Mouse (Mus musculus): ENCODE measurements around the gene Gsdma.
"Not testable (repeated sequence)": the region's sequence is repeated elsewhere in the genome, so short reads cannot be mapped to it uniquely, and the experiment has no call there.

Gene Gsdma

DNA sequence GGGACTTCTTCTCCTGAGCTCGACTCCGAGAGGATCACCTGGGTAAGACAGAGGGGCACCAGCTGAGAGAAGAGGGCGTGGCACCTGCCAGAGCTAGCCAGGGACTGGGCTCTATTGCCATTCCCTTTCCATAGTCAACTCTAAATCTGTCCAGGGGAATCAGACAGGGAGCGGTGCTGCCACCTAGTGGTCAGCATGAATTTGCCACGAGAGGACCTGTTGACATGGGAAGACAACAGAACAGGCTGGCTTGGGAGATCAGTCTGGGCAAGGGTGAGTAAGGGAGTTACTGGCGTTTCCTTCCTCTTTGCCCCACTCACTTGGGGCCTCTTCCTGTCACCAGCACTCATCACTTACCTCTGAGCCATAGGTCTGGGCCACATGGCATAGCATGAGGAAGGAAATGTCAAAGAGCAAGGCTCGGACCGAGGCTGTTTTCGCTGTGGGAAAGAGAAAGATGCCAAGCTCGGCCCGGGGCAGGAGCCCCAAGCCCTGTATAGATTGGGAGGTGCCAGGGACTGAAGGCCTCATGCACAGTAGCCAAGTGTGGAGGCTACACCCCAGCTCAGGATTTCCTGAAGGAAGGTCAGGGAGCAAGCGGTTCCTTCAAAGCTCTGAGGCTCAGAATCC, 46.4 kb downstream of the Gsdma start:
- peak; percentile 62 for DNase-seq (ENCODE audit: low spot score)

DNA sequence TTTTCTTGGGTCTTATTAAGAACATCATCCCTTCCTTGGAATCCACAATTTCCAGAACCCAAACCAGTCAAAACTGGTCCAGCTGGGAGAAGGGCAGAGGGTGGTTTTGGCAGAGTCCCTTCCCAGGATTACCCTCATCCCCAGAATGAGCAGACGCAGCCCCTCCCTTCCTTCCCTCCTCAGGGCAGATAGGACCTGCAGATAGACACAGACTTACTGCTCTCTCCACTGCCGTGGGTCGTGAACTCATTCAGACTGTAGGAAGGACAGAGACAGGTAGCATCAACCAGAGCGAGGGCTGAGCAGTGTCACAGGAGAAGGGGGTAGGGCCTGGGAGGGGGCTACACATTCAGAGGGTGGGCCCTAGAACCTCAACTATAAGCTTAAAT, 46.9 kb downstream of the Gsdma start:
- no peak for DNase-seq (ENCODE audit: low spot score)

DNA sequence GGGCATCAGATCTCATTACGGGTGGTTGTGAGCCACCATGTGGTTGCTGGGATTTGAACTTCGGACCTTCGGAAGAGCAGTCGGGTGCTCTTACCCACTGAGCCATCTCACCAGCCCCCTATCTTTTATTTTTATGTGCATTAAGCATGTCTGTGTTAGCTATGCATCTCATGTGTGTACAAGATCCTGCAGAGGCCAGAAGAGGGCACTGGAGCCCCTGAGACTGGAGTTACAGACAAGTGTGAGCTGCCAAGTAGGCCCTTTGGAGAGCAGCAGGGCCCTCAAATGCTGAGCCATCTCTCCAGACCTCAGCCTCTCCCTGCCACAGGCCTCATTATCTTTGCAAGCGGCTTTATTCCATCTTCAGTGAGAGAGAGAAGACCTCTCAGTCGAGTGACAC, 47.9 kb downstream of the Gsdma start:
- DNase-seq (ENCODE audit: low spot score), result not testable (repeated sequence)

DNA sequence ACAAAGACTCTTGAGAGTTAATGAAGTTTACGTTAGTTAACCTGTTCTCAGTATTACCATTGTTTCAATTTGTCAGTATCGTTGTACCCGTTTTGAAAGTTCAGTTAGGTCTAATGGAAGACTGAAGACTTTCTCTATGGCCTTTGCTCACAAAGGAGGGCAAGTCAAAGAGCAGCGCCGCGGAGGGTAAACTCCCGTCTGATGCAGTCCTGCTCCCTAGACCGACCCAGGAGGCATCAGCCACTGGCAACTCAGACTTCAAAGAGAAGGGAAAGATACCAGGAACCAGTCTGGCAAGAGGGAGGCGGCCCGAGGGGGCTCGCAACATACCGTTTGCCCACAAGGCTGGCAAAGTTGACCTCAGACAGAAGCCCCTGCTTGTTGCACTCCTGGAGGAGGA, 49.6 kb downstream of the Gsdma start:
- no peak for DNase-seq (ENCODE audit: low spot score)

DNA sequence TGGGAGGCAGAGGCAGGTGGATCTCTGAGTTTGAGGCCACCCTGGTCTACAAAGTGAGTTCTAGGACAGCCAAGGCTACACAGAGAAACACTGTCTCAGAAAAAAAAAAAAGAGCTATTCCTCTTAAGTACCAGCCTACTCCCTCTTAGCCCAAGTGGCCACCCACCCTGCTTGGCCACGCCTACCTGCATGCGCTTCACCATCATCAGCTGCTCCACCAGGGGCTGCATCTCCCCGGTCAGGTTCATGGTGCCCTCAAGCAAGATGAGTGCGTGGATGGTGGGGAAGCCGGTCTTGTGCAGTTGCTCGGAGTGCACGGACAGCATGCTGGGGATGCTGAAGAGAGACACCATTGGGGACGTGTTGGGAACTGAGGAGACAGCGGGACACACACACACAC, 51.8 kb downstream of the Gsdma start:
- DNase-seq (ENCODE audit: low spot score), result no peak

DNA sequence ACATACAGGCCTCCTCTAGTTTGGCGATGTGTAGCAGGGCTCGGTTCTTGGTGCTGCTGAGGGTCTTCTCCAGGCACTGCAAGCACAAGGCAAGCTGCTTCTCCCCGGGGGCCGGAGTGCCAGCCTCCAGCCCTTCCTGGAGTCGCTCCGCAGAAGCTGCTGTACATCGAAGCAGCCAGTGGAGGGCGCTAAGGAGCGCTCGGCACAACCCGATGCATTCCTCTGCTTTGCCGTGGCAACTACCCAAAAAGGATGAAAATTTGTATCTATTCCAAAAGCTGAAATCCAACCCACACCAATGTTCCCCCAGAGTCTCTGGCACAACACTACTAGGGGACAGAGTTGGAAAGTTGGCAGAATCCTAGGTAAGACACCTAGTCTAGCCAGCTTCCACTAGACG, 53.8 kb downstream of the Gsdma start:
- peak; percentile 47 for DNase-seq (ENCODE audit: low spot score)

DNA sequence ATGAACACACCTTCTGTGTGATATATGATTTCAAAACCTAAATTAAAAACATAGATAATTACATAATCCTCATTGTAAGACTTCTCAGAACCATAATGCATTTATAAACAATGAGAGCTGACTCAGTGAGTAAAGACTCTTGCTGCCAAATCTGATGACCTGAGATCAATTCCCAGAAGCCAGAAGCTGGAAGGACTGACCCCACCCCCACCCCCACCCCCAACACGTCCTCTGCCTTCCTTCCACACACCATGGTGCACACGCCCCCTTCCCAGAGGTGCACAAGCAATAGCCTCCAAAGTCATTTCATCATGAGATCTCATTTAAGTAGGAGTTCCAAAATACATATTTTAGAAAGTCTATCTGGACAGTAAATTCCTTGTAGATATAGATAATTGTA, 56.6 kb downstream of the Gsdma start:
- no peak for DNase-seq (ENCODE audit: low spot score)

DNA sequence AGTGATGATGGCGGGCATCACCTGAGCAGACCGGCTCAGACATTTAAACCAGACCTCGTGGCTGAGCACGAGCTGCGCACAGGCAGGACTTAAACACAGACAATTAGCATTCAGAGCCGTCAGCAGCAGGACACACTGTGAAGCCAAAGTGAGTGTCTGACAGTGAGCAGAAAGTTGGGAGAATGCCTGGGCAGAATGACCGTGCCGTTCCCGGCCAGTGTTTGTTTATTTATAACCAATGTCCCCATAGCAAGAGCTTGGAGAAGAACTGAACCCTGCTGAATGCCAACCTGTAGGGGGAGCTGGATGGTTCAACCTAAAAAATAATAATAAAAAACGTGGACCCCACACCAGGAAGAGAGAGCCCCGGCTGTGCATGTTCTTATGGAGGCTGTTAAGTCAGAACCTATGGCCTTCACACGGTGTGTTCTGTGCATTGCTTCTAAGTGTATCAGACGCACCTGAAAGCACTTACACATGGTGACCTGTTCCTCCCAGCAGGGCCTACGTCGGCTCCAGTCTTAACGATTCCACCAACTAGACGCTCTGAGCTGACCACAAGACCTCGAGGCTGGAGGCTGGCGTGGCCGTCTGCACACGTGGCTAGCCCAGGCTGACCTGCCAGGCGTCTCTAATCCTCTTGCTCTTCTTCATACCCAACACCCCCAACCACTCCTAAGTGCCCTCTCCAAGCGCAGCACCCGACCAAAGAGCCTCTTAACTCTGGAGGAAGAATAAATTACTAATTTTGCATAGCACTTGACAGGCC, 57.5 kb downstream of the Gsdma start:
- no peak for DNase-seq (ENCODE audit: low spot score)

DNA sequence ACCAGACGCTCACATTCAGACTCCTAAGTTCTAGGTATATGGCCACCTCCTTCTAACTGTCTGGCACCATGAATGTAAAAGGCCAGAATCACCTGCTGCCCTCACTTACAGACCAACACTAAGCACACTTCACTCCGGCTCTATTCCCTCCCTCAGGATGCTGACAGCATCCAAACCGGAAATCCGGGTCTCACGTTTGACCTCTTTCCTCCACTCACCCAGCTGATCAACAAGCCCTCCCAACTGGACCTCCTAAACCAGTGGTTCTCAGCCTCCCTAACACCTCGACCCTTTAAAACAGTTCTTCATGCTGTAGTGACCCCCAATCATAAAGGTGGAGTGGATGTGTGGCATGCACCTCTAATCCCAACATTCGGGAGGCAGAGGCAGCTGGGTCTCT, 58.9 kb downstream of the Gsdma start:
- no peak for DNase-seq (ENCODE audit: low spot score)

DNA sequence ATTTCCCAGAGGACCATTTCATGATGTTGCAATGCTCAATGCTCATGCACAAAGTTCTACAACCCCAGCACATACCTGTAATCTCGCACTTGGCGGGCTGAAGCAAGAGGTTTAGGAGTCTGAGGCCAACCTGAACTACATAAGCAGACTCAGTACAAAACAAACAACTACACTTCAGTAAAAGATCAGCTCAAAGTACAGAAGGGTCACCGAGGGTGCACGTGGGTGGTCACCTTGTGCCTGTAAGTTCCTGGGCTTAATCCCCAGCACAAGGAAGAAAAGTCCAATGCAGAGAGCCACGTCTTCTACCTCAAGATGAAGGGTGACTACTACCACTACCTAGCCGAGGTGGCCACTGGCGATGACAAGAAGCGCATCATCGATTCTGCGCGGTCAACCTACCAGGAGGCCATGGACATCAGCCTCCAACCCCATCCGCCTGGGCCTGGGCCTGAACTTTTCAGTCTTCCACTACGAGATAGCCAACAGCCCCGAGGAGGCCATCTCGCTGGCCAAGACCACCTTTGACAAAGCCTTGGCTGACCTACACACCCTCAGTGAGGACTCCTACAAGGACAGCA, 61.9 kb downstream of the Gsdma start:
- no peak for DNase-seq (ENCODE audit: low spot score)
